Mouse (Mus musculus) midbrain, embryonic 15.5 days (tissue): Measurements from ENCODE around the gene Frmd4a. TPM values are rescaled to one million over a fixed set of nuclear protein-coding genes. Genes with fewer than 3 reads are reported as not detected.

Source experiments
- ATAC-seq: fragments of 200-750 bp; cut with Nextera tagmentation; replicated peaks from 2 replicates; pipeline ENCODE4 v1.8.0; 2017; ENCODE audit warnings: moderate TSS enrichment
- H3K27ac ChIP-seq: fragments of 300-500 bp; sonication (generic); 2 replicates; pipeline ENCODE4 v1.5.1; 2015; ENCODE audit warnings: mild to moderate bottlenecking, inconsistent platforms
- H3K27me3 ChIP-seq: fragments of 300-500 bp; sonication (generic); replicated peaks from 2 replicates; pipeline ENCODE4 v1.6.1; 2015; ENCODE audit warnings: inconsistent platforms
- H3K36me3 ChIP-seq: fragments of 300-500 bp; sonication (generic); replicated peaks from 2 replicates; pipeline ENCODE4 v1.6.1; 2015; ENCODE audit warnings: inconsistent platforms
- H3K4me1 ChIP-seq: fragments of 300-500 bp; sonication (generic); 2 replicates; pipeline ENCODE4 v1.6.1; 2015; ENCODE audit warnings: inconsistent platforms
- H3K4me2 ChIP-seq: fragments of 300-500 bp; sonication (generic); 2 replicates; pipeline ENCODE4 v1.6.1; 2015; ENCODE audit warnings: inconsistent platforms, mild to moderate bottlenecking, moderate library complexity
- H3K4me3 ChIP-seq: fragments of 300-500 bp; sonication (generic); 2 replicates; pipeline ENCODE4 v1.5.1; 2015; ENCODE audit warnings: mild to moderate bottlenecking, inconsistent platforms
- H3K9ac ChIP-seq: fragments of 300-500 bp; sonication (generic); 2 replicates; pipeline ENCODE4 v1.6.1; 2015; ENCODE audit warnings: mild to moderate bottlenecking, inconsistent platforms
- H3K9me3 ChIP-seq: fragments of 300-500 bp; sonication (generic); 2 replicates; pipeline ENCODE4 v1.6.1; 2016; ENCODE audit warnings: inconsistent platforms
- WGBS: fragments of 180-500 bp; shearing (Covaris S2); methylation state at CpG from one replicate; pipeline ENCODE4 v1.1.7; 2015; ENCODE audit warnings: mixed read lengths; 5-methylcytosine and 5-hydroxymethylcytosine counted together
- polyA plus RNA-seq: library from polyadenylated mRNA; unstranded; fragments of >200 nt; fragmentation: Nextera tagmentation; extraction: Ambion mirVana; gene quantifications from 2 replicates; pipeline ENCODE4 v1.2.1, GENCODE M21; 2015

The Frmd4a gene
- polyA plus RNA-seq, 1 experiment from 2014 or later: 62.7 TPM

DNA sequence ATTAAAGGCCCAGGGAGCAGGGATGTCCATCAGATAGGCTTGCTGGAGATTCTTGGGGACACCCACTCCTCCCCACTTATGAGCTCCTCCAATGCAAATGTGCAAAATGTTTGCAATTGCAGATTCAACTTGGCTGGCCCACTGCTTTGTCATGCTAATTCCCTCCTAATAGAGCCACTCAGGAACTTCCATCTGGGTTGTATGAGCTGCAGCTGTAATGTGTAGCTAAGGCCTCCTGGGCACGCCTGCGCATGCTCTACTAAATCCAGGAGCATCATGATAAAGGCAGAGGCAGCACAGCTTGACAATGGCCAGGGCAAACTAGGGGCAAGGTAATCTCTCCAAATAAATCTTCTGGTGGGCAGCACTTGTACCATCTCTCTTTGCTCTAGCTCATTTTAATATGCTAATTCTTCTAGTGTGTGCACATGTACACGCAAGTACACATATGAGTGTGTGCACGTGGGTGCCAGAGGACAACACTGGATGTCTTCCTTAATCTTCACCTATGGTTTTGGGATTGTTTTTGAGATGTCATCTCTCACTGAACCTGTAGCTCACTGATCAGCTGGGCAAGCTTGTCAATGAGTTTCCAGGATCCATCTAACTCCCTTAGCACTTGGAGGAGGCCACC, 403.3 kb downstream of the Frmd4a start:
- Histone ChIP-seq H3K4me2 (no peak overlapping the region), H3K9me3 (no peaks in the 10 kb centered on the region), H3K9ac (no peak overlapping the region), H3K4me3 (no peak overlapping the region), H3K36me3 (no peaks in the 10 kb centered on the region), H3K27ac (no peak overlapping the region), H3K4me1 (peaks cover 10% of the 10 kb centered on the region), H3K27me3 (no peaks in the 10 kb centered on the region)
- 56% methylated on average over 4 of the region's 4 CpGs for WGBS
- peak; percentile 68; the same call in 1 of the 2 replicates for ATAC-seq

DNA sequence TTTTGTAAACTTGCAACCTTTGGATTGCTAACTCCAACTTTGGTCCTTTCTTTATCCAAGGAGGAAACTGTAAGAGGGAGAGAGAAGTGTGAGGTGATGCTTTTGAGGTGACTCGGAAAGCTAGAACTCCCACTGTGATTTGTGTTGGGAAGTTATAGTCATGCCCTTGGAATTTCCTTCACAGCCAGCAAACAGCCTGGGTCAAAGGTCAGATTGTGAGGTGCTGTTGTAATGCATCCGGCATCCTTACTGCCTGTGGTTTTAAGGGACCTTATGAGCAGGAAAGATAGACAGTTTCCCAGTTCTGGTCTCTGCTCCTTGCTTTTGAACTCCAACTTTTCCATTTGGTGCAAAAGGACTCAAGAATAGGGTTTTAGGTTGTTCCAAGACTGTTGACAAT, 404.2 kb downstream of the Frmd4a start:
- 63% methylated on average over 2 of the region's 2 CpGs for WGBS
- H3K36me3 ChIP-seq: no peaks in the 10 kb centered on the region
- H3K9ac ChIP-seq: no peak overlapping the region
- no peak overlapping the region for H3K4me2 ChIP-seq
- H3K27ac ChIP-seq: no peak overlapping the region
- no peaks in the 10 kb centered on the region for H3K9me3 ChIP-seq
- no peaks in the 10 kb centered on the region for H3K27me3 ChIP-seq
- H3K4me3 ChIP-seq: no peak overlapping the region
- no peak for ATAC-seq
- H3K4me1 ChIP-seq: peaks cover 10% of the 10 kb centered on the region

DNA sequence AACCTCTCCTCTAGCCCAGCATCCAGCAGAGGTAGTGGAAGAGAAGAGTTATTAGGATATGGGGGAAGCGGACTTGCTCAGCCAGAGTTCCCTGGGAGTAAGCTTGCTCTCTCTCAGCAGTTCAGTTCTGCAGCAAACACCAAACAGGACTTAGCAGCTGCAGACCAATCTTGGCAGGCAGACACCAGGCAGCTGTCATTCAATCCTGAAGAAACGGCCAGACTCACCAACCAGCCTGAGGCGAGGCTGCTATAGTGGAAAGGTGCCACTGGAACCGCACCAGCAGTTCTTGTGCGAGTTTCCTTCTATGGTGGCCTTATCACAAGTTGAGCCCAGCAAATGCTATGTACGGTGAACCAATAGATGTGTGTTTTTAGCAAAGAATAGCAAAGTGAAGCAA, 406.4 kb downstream of the Frmd4a start:
- Histone ChIP-seq H3K4me3 (no peak overlapping the region), H3K27ac (no peak overlapping the region)
- WGBS: 83% methylated on average over 6 of the region's 6 CpGs

DNA sequence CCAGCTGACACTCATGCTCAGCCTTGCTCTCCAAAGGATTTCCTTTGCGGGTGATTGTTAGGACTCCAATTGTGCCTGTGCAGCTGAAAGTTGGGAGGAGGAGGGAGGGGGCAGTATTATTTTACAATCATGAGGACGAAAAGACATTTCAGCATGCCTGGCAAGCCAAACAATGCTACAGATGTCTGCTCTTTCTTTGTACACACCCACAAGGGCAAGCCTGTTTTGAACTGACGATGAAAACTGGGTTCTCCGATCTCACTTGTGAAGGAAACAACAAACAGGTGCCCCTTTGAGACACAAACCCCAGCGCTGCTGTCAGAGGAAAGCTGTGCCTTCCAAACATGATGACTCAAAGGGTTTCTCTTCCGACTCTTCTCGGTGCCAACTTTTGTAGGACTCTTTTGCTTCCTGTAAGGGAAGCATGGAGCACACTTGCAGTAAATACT, 410.9 kb downstream of the Frmd4a start:
- H3K4me2 ChIP-seq: no peak overlapping the region

More for the DNA sequence above, 406.4 kb downstream of the Frmd4a start:
- Histone ChIP-seq H3K27me3 (no peaks in the 10 kb centered on the region), H3K9ac (no peak overlapping the region), H3K9me3 (no peaks in the 10 kb centered on the region), H3K36me3 (no peaks in the 10 kb centered on the region), H3K4me1 (peaks cover 10% of the 10 kb centered on the region), H3K4me2 (no peak overlapping the region)
- no peak for ATAC-seq

DNA sequence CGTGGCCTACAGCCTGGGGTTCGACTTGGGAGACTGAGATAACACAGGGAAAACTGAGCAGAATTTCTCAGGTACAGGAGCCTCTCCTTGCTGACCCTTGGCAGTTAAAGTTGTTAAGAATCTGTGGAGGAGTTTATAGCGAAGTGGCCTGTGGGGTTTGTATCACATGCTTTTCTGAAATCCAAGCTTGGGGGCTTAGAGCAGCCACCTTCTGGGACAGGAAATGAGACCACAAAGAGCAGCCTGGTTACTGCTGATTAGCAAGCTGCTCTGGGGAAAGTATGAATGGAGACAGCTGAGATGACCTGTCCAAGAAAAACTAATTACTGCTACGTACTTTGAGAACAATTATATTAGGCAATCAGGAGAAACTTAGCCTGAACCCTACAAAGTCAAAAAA, 415.6 kb downstream of the Frmd4a start:
- no peaks in the 10 kb centered on the region for H3K27me3 ChIP-seq
- H3K4me3 ChIP-seq: no peak overlapping the region
- peaks cover 18% of the 10 kb centered on the region for H3K4me1 ChIP-seq
- WGBS: 57% methylated on average over 4 of the region's 4 CpGs
- H3K36me3 ChIP-seq: no peaks in the 10 kb centered on the region; the same call in 1 of the 2 replicates
- no peak overlapping the region for H3K4me2 ChIP-seq
- no peak overlapping the region for H3K27ac ChIP-seq
- H3K9me3 ChIP-seq: no peaks in the 10 kb centered on the region
- ATAC-seq: no peak
- no peak overlapping the region for H3K9ac ChIP-seq

More for the DNA sequence above, 410.9 kb downstream of the Frmd4a start:
- 0 out of 2 replicates have a peak, but pooled peaks cover 2% of the 10 kb centered on the region for H3K4me1 ChIP-seq
- H3K27ac ChIP-seq: peak overlapping the region; percentile 38; the same call in 1 of the 2 replicates
- H3K9me3 ChIP-seq: no peaks in the 10 kb centered on the region
- no peak overlapping the region for H3K9ac ChIP-seq
- no peak; the same call in 1 of the 2 replicates for ATAC-seq
- no peaks in the 10 kb centered on the region for H3K27me3 ChIP-seq
- 47% methylated on average over 7 of the region's 7 CpGs for WGBS
- no peaks in the 10 kb centered on the region; the same call in 1 of the 2 replicates for H3K36me3 ChIP-seq
- H3K4me3 ChIP-seq: no peak overlapping the region

DNA sequence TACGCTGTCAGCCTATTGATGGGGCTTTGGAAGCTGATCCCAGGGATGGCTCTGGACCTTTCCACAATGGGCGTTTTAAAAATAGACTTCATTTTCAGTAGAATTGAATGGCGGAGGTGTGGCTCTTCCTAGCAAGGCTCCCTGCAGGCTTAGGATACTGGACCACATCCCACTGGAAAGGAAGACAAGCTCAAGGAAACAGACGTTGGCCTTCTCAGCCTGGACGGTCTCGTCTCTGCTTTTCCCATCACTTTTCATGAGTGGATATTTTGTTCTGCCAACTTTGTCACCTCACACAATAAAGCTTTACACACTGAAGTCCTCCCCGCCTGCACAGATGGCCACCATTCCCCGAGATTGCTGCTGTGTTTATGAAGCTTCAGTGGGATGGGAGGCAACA, 417.5 kb downstream of the Frmd4a start:
- H3K36me3 ChIP-seq: no peaks in the 10 kb centered on the region; the same call in 1 of the 2 replicates
- WGBS: 84% methylated on average over 8 of the region's 8 CpGs
- H3K4me3 ChIP-seq: no peak overlapping the region
- no peak overlapping the region for H3K4me2 ChIP-seq
- no peak overlapping the region for H3K27ac ChIP-seq
- H3K27me3 ChIP-seq: no peaks in the 10 kb centered on the region
- no peak for ATAC-seq
- H3K4me1 ChIP-seq: peaks cover 26% of the 10 kb centered on the region
- H3K9me3 ChIP-seq: no peaks in the 10 kb centered on the region
- no peak overlapping the region for H3K9ac ChIP-seq

DNA sequence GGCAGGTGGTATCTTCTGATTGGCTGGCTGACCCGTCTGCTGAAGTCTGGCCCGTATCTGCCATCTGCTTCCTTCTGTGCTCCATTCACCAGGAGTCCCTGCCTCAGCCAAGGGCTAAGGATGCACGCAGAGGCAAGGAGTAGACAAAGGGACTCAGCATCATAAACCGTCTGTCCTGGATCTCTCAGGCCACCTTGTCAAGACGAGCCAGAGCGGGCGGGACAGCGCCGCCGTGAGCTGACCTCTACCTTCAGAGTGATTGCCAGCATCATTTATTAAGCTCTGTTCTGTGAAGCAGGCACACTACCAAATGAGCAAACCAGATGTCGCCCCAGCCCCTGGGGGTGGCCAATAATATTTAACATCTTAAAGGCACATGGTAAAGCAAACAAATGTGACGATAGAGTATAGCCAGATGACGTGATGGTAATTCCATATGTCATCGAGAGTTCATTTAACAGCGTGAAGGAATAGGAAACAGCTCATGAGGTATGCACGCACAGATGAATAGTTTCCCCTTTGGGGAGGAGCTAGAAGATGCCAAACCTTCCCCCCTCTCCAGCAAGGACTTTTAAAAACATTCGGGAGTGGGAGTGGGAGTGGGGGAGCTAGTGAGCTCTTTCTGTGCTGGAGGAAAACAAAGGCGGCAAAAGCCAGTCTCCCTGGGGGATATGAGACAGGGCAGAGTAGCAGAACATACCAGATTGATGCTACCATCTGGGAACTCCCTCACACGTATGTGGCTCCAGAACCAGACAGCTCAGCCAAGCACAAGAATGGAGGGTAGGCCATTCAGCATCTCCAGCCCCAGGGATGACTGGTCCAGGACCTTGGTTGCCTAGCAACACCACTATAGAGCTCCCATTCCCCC, 419.1 kb downstream of the Frmd4a start:
- peak overlapping the region; percentile 68 for H3K27ac ChIP-seq
- H3K9ac ChIP-seq: no peak overlapping the region
- H3K27me3 ChIP-seq: no peaks in the 10 kb centered on the region
- no peaks in the 10 kb centered on the region; the same call in 1 of the 2 replicates for H3K36me3 ChIP-seq
- no peak overlapping the region for H3K4me3 ChIP-seq
- no peaks in the 10 kb centered on the region for H3K9me3 ChIP-seq
- peak; percentile 71 for ATAC-seq
- peaks cover 36% of the 10 kb centered on the region for H3K4me1 ChIP-seq
- H3K4me2 ChIP-seq: peak overlapping the region; percentile 1; the same call in 1 of the 2 replicates
- WGBS: 28% methylated on average over 19 of the region's 19 CpGs

DNA sequence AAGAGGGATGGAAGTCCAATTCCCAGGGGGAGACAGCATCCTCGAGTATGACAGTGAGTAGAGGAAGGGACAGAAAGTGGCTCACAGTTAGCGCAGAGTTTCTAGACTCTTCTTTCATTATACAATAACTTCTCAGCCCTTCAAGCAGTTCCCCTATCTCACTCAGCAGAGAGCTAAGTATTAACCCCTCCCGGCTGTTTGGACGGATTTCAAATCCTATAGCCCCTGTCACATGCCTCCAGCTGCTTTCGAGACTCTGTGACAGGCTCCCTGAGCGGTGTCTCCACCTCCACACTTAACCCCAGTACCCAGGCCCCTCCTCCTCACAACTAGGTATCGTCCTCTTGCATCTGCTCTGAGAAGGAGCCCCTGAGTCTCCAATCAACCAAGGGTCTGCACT, 421.2 kb downstream of the Frmd4a start:
- no peaks in the 10 kb centered on the region for H3K9me3 ChIP-seq
- no peaks in the 10 kb centered on the region for H3K36me3 ChIP-seq
- 54% methylated on average over 7 of the region's 7 CpGs for WGBS
- H3K27me3 ChIP-seq: no peaks in the 10 kb centered on the region
- H3K4me2 ChIP-seq: no peak overlapping the region
- peaks cover 36% of the 10 kb centered on the region for H3K4me1 ChIP-seq
- H3K27ac ChIP-seq: no peak overlapping the region
- no peak for ATAC-seq
- no peak overlapping the region for H3K9ac ChIP-seq
- no peak overlapping the region for H3K4me3 ChIP-seq

DNA sequence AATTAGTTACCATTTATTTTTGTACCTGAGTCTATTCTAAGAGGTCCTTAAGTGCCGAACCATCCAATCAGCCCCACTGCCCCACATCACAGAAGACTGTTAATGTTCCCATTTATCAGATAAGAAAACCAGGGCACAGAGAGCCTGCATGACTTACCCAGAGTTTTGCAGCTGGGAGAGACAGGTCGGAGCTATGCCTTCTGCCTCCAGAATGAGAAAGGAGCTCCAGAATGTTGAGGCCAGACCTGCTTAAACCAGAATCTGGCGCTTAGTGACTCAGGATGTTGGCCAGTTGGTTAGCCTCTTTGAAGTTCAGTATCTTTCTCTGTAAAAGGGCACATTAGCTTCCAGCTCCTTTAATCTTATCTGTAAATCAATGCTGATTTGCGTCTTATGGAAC, 422.4 kb downstream of the Frmd4a start:
- 71% methylated on average over 4 of the region's 4 CpGs for WGBS
- H3K4me2 ChIP-seq: no peak overlapping the region
- peaks cover 36% of the 10 kb centered on the region for H3K4me1 ChIP-seq
- no peaks in the 10 kb centered on the region for H3K27me3 ChIP-seq
- no peak overlapping the region for H3K4me3 ChIP-seq
- ATAC-seq: no peak
- H3K9me3 ChIP-seq: no peaks in the 10 kb centered on the region
- H3K27ac ChIP-seq: no peak overlapping the region
- no peaks in the 10 kb centered on the region for H3K36me3 ChIP-seq
- no peak overlapping the region for H3K9ac ChIP-seq

DNA sequence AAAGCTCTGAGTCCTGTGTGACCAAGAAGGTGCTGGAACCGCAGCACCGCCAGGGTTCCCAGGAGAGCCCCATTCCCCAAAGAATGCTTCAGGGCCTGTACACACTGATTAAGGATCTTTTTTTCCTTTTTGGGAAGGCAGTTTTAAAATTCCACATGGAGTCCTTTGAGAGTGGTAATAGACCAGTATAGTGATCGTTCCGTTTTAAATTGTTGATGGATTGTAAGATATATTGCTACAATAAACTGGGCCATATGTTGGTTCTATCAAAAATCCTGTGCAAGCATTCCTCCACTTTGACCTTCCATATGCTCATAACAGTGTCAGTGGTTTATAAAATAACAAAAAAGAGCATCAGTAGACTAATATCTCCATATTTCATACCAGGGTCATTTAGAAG, 424.3 kb downstream of the Frmd4a start:
- Histone ChIP-seq H3K27me3 (no peaks in the 10 kb centered on the region), H3K36me3 (no peaks in the 10 kb centered on the region), H3K27ac (no peak overlapping the region), H3K4me3 (no peak overlapping the region), H3K9me3 (no peaks in the 10 kb centered on the region), H3K9ac (no peak overlapping the region), H3K4me1 (peaks cover 33% of the 10 kb centered on the region), H3K4me2 (no peak overlapping the region)
- WGBS: 91% methylated on average over 4 of the region's 4 CpGs
- no peak for ATAC-seq

DNA sequence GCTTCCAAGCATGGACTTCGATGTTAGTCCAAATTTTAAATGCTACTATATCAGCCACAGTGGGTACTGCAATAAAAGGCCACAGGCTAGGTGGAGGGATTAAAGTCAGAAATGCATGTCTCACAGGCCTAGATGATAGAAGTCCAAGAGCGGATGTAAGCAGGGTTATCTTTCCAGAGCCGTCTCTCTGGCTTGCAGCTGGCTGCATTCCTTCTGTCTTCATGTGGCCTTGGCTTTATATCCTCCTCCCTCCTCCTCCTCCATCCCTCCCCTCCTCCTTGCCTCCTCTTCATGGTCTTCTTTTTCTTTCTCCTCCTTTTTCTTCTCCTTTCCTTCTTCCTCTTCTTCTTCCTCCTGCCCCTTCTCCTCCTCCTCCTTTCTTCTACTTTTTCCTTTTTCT, 427.2 kb downstream of the Frmd4a start:
- Histone ChIP-seq H3K4me2 (no peak overlapping the region), H3K27me3 (no peaks in the 10 kb centered on the region), H3K9ac (no peak overlapping the region), H3K36me3 (no peaks in the 10 kb centered on the region), H3K27ac (no peak overlapping the region), H3K9me3 (no peaks in the 10 kb centered on the region), H3K4me3 (no peak overlapping the region), H3K4me1 (peaks cover 20% of the 10 kb centered on the region)
- 89% methylated on average over 3 of the region's 3 CpGs for WGBS
- ATAC-seq: no peak

DNA sequence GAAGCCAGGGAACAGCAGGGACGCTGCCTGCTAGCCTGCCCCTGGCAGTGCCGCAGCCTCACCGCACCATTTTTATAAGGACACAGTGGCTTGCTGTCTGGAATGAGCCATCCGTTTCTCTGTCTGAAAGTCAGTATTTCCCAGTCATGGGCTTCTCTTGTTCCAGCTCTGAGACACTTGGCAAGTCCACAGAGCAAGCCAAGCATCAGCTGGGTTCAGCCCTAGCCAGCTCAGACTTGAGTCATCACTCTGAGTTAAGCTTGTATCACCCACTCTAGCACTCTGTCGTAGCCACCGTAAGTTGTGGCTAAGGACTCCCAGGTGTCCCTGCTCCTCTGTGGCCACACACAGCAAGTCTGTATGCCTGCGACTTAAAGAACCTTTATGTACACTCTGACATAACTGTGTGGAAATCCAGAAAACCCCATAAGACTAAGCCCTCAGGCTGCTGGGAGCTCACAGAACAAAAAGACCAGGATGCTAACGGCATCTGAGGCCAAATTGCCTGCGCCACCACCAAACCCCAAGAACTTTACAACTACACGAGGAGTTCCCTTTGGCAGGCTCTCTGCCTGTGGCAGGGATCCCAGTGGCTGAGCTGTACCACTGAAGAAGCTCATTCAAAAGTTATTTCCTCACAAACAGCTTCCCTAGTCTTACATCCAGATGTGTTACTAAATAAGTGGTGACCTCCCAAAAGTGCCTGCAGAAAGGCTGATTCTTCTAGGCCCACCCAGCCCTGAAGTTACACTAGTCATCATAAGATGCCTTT, 428.3 kb downstream of the Frmd4a start:
- H3K9me3 ChIP-seq: no peaks in the 10 kb centered on the region
- no peak for ATAC-seq
- no peak overlapping the region for H3K4me3 ChIP-seq
- no peak overlapping the region for H3K4me2 ChIP-seq
- 85% methylated on average over 10 of the region's 10 CpGs for WGBS
- H3K27me3 ChIP-seq: no peaks in the 10 kb centered on the region
- H3K27ac ChIP-seq: no peak overlapping the region
- H3K4me1 ChIP-seq: peaks cover 14% of the 10 kb centered on the region
- H3K9ac ChIP-seq: no peak overlapping the region
- no peaks in the 10 kb centered on the region for H3K36me3 ChIP-seq
